Mouse (Mus musculus): ENCODE measurements around the gene Gm3625.

Gene Gm3625

GRCm38 (mm10) chr12:4592541-4593165 is at the start of gene Gm3625, which contains the start of gene Itsn2:
Gene Gm3625 (minus strand): TSS chr12:4592927.
Gene Itsn2 (plus strand): TSS chr12:4592638.
- peak; percentile 77 for DNase-seq (ENCODE audit: low spot score)

GRCm38 (mm10) chr12:4640737-4641136 is 48.0 kb upstream of the Gm3625 start:
- DNase-seq (ENCODE audit: low spot score): no peak

- DNase-seq (ENCODE audit: low spot score): no peak
Measured at GRCm38 (mm10) chr12:4638438-4638837, 45.7 kb upstream of the Gm3625 start.

- DNase-seq (ENCODE audit: low spot score): no peak
Measured at GRCm38 (mm10) chr12:4632957-4633356, 40.2 kb upstream of the Gm3625 start.

GRCm38 (mm10) chr12:4624201-4624600 is 31.5 kb upstream of the Gm3625 start:
- no peak for DNase-seq (ENCODE audit: low spot score)

- no peak for DNase-seq (ENCODE audit: low spot score)
Measured at GRCm38 (mm10) chr12:4614722-4615121, 22.0 kb upstream of the Gm3625 start.

- DNase-seq (ENCODE audit: low spot score): no peak
Measured at GRCm38 (mm10) chr12:4606625-4607024, 13.9 kb upstream of the Gm3625 start.

- DNase-seq (ENCODE audit: low spot score): no peak
Measured at GRCm38 (mm10) chr12:4599713-4600112, 7.0 kb upstream of the Gm3625 start.

GRCm38 (mm10) chr12:4598666-4599428 is 6.1 kb upstream of the Gm3625 start:
- DNase-seq (ENCODE audit: low spot score): no peak

GRCm38 (mm10) chr12:4595055-4595454 is 2.3 kb upstream of the Gm3625 start:
- DNase-seq (ENCODE audit: low spot score): no peak

GRCm38 (mm10) chr12:4593930-4594391 is 1.2 kb upstream of the Gm3625 start:
- no peak for DNase-seq (ENCODE audit: low spot score)

- peak; percentile 73 for DNase-seq (ENCODE audit: low spot score)
Measured at GRCm38 (mm10) chr12:4593166-4593929, 621 bp upstream of the Gm3625 start.

GRCm38 (mm10) chr12:4592025-4592424 is 702 bp downstream of the Gm3625 start:
- no peak for DNase-seq (ENCODE audit: low spot score)

GRCm38 (mm10) chr12:4588603-4589002 is 4.1 kb downstream of the Gm3625 start:
- peak; percentile 30 for DNase-seq (ENCODE audit: low spot score)

- no peak for DNase-seq (ENCODE audit: low spot score)
Measured at GRCm38 (mm10) chr12:4587846-4588245, 4.9 kb downstream of the Gm3625 start.

GRCm38 (mm10) chr12:4582326-4582725 is 10.4 kb downstream of the Gm3625 start:
- DNase-seq (ENCODE audit: low spot score): no peak

- DNase-seq (ENCODE audit: low spot score): no peak
Measured at GRCm38 (mm10) chr12:4574065-4574464, 18.7 kb downstream of the Gm3625 start.

GRCm38 (mm10) chr12:4571864-4572263 is 20.9 kb downstream of the Gm3625 start:
- peak; percentile 49 for DNase-seq (ENCODE audit: low spot score)

GRCm38 (mm10) chr12:4558475-4559279 is 34.0 kb downstream of the Gm3625 start:
- peak; percentile 82 for DNase-seq (ENCODE audit: low spot score)

- DNase-seq (ENCODE audit: low spot score): no peak
Measured at GRCm38 (mm10) chr12:4558013-4558412, 34.7 kb downstream of the Gm3625 start.

GRCm38 (mm10) chr12:4557436-4557835 is 35.3 kb downstream of the Gm3625 start:
- DNase-seq (ENCODE audit: low spot score): no peak

- DNase-seq (ENCODE audit: low spot score): no peak
Measured at GRCm38 (mm10) chr12:4556891-4557290, 35.8 kb downstream of the Gm3625 start.

Data from testis, postnatal 14 days (tissue).